Mouse (Mus musculus): ENCODE measurements at regions not wholly inside any gene's neighbourhood (a gene's known extent, or its start where the extent isn't known, plus 50 kb on each side); places are given as distances from the start of the nearest gene placed in this dataset.

- dilution Hi-C loops (cut with MboI; ENCODE audit: extremely low pct_ligation_motif_present, extremely low pct_unique_long_range_greater_than_20kb, low sequenced_read_pairs), result no loop called here
- no peak overlapping the region for H3K27ac ChIP-seq (ENCODE audit: insufficient read depth, low read depth)
Measured at GRCm38 (mm10) chr14:103984349-103984748, 140.1 kb upstream of the Ednrb start.

DNA sequence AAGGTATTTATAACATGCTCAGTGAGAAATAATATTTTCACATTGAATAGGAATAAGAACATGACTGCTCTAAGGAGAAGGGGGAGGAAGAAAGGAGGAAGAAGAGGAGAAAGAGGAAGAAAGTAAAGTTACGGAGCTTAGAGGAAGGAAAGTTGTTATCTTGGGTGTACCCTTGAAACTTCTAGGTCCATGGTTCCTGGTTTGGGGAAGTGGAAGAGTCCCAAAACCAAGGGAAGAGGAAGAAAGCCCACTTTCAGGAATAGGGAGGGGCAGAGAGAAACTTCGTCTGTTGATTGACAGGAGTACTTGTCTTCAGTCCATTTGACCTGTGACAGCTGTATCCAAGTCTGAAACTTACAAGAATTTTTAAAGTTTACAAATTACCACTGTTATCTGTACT, 134.6 kb upstream of the Ednrb start:
- Histone ChIP-seq H3K4me3 (replicated peaks in 1 of 3; ENCODE audit: low read depth in 2 of 3, low read length in 2 of 3, poor library complexity in 1 of 3) (no peak overlapping the region), H3K36me3 (replicated peaks in 1 of 2; ENCODE audit: control insufficient read depth in 1 of 2, insufficient read depth in 1 of 2, low read length in 1 of 2) (no peaks in the 10 kb centered on the region), H3K27ac (ENCODE audit: insufficient read depth, low read depth) (no peak overlapping the region), H3K27me3 (replicated peaks) (no peaks in the 10 kb centered on the region), H3K9ac (ENCODE audit: insufficient read depth, low read depth) (no peak overlapping the region), H3K4me1 (ENCODE audit: control insufficient read depth in 1 of 2, insufficient read depth in 2 of 2) (no peaks in the 10 kb centered on the region), H3K9me3 (replicated peaks; ENCODE audit: low read length) (no peaks in the 10 kb centered on the region), H3K79me2 (replicated peaks; ENCODE audit: control insufficient read depth, extremely low read depth, insufficient read depth, poor library complexity, severe bottlenecking) (no peaks in the 10 kb centered on the region), H3K4me2 (ENCODE audit: insufficient read depth, low read depth, poor library complexity, severe bottlenecking) (no peak overlapping the region)
- DNase-seq (ENCODE audit: extremely low read depth), result no peak
- in situ Hi-C loops (cut with MboI; ENCODE audit: low pct_ligation_motif_present, low pct_unique_long_range_greater_than_20kb, low sequenced_read_pairs) (no loop called here), dilution Hi-C loops (cut with MboI; ENCODE audit: extremely low pct_ligation_motif_present, extremely low pct_unique_long_range_greater_than_20kb, low sequenced_read_pairs) (no loop called here)
- TF ChIP-seq IRF4 (IDR thresholded peaks at IDR 0.05; ENCODE audit: low read depth, low read length) (no peak), USF2 (conservative IDR thresholded peaks at IDR 0.05; ENCODE audit: low read depth, low read length) (no peak), ZMIZ1 (IDR thresholded peaks at IDR 0.05; ENCODE audit: low read depth, low read length) (no peak), CTCF (conservative IDR thresholded peaks at IDR 0.05 in 1 of 2, IDR thresholded peaks at IDR 0.05 in 1 of 2; ENCODE audit: low read depth in 2 of 2, low read length in 2 of 2) (no peak), RCOR1 (conservative IDR thresholded peaks at IDR 0.05; ENCODE audit: low read depth, low read length) (no peak), HCFC1 (IDR thresholded peaks at IDR 0.05; ENCODE audit: low read depth, low read length) (no peak), KAT2A (IDR thresholded peaks at IDR 0.05; ENCODE audit: insufficient replicate concordance, low read length) (no peak), MAZ (IDR thresholded peaks at IDR 0.05; ENCODE audit: low read depth, low read length) (no peak), MEF2A (IDR thresholded peaks at IDR 0.05; ENCODE audit: borderline replicate concordance, low read depth, low read length) (no peak), RAD21 (IDR thresholded peaks at IDR 0.05; ENCODE audit: low read depth, low read length) (no peak)

More at GRCm38 (mm10) chr14:103984349-103984748, 140.1 kb upstream of the Ednrb start:
- H3K4me2 ChIP-seq (ENCODE audit: insufficient read depth, low read depth, poor library complexity, severe bottlenecking), result no peak overlapping the region
- peaks cover 8 to 32% of the 10 kb centered on the region in 2 experiments for H3K4me1 ChIP-seq (ENCODE audit: control insufficient read depth in 1 of 2, insufficient read depth in 2 of 2)
- H3K36me3 ChIP-seq (replicated peaks in 1 of 2; ENCODE audit: control insufficient read depth in 1 of 2, insufficient read depth in 1 of 2, low read length in 1 of 2), result no peaks in the 10 kb centered on the region
- H3K9ac ChIP-seq (ENCODE audit: insufficient read depth, low read depth), result no peak overlapping the region
- H3K9me3 ChIP-seq (replicated peaks; ENCODE audit: low read length), result no peaks in the 10 kb centered on the region
- no peak overlapping the region for H3K4me3 ChIP-seq (replicated peaks in 1 of 3; ENCODE audit: low read depth in 2 of 3, low read length in 2 of 3, poor library complexity in 1 of 3)
- H3K27me3 ChIP-seq (replicated peaks), result no peaks in the 10 kb centered on the region
- in situ Hi-C loops (cut with MboI; ENCODE audit: low pct_ligation_motif_present, low pct_unique_long_range_greater_than_20kb, low sequenced_read_pairs), result no loop called here
- TF ChIP-seq USF1 (IDR thresholded peaks at IDR 0.05; ENCODE audit: low read depth, low read length), result no peak
- TF ChIP-seq EP300 (IDR thresholded peaks at IDR 0.05; ENCODE audit: low read length), result no peak
- no peak for TF ChIP-seq ZNF384 (IDR thresholded peaks at IDR 0.05; ENCODE audit: low read depth, low read length)
- no peak for TF ChIP-seq NRF1 (IDR thresholded peaks at IDR 0.05; ENCODE audit: low read depth, low read length)
- no peak for TF ChIP-seq USF2 (conservative IDR thresholded peaks at IDR 0.05; ENCODE audit: low read depth, low read length)
- no peak for TF ChIP-seq MAZ (IDR thresholded peaks at IDR 0.05; ENCODE audit: low read depth, low read length)
- no peak for TF ChIP-seq HCFC1 (IDR thresholded peaks at IDR 0.05; ENCODE audit: low read depth, low read length)
- no peak for TF ChIP-seq BHLHE40 (IDR thresholded peaks at IDR 0.05; ENCODE audit: low read depth, low read length)
- TF ChIP-seq UBTF (IDR thresholded peaks at IDR 0.05; ENCODE audit: low read depth, low read length), result no peak
- TF ChIP-seq KAT2A (IDR thresholded peaks at IDR 0.05; ENCODE audit: insufficient replicate concordance, low read length), result no peak
- TF ChIP-seq ZKSCAN1 (IDR thresholded peaks at IDR 0.05; ENCODE audit: borderline replicate concordance, low read depth, low read length), result no peak
- TF ChIP-seq GABPA (IDR thresholded peaks at IDR 0.05; ENCODE audit: insufficient replicate concordance, low read depth, low read length), result no peak
- TF ChIP-seq JUN (IDR thresholded peaks at IDR 0.05; ENCODE audit: insufficient read depth, low read depth, low read length), result no peak
- no peak for TF ChIP-seq SIN3A (IDR thresholded peaks at IDR 0.05; ENCODE audit: low read length)
- DNase-seq (ENCODE audit: extremely low read depth), result no peak
- no peaks in the 10 kb centered on the region for H3K79me2 ChIP-seq (replicated peaks; ENCODE audit: control insufficient read depth, extremely low read depth, insufficient read depth, poor library complexity, severe bottlenecking)

Measured in CH12.LX (cell line).